Comparison of ENCODE assay signal across 10 mouse cellular contexts in the genomic region with DNA sequence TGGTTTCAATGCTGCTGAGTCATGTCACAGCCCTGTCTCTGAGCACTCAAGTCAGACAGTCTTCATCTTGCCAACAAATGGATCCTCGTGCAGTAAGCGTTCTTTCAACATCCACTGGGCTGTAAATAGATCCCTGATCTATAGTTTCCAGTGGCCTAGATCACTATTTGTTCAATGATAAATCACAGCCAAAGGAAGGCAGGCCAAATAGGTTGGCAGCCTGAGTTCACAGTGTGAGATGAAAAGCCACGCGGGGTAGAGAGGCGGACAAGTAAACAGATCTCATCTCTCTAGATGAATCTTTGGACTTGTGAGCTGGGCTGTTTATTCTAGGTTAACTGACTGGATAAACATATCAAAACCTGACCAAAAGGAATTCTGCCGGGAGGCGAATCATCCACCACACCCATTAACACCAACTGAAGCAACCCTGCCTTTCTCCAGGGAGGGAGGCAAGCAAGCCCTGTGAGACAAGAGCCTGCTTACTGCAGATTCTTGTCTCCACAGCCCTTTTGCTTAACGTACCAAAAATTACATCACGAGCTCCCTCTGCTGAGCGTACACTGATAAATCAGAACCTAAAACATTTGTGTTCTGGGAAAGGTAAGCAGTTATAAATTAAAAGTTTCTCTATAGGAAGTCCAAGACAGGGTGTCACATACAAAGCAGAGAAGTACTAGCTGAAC. TPM values are rescaled to one million over a fixed set of nuclear protein-coding genes. Genes with fewer than 3 reads are reported as not detected.
DNase-seq lines count a peak whose midpoint lies in the region; ATAC-seq and TF ChIP-seq lines count a peak whose summit lies in the region.
"Had no signal": no experiment of that assay in that cellular context is flagged by ENCODE, and none has a peak within 500 bp of the region (broad histone marks: within the 10 kb centered on the region; RNA-seq: fewer than 3 reads in every experiment).

No protein-coding gene starts in this region.

- no peaks in the 10 kb centered on the region for H3K36me3 ChIP-seq in heart, embryonic 11.5 days (ENCODE audit: control insufficient read depth, insufficient read depth, low read length)
- no peaks in the 10 kb centered on the region for H3K36me3 ChIP-seq in liver, postnatal 0 days (replicated peaks; ENCODE audit: insufficient read depth, low read length)
- no peaks in the 10 kb centered on the region for H3K36me3 ChIP-seq in limb, embryonic 10.5 days
- H3K36me3 ChIP-seq in forebrain, embryonic 15.5 days = no peaks in the 10 kb centered on the region
- H3K36me3 ChIP-seq: G1E; lung, embryonic 15.5 days had no signal

- no peaks in the 10 kb centered on the region for H3K4me1 ChIP-seq in heart, embryonic 11.5 days (ENCODE audit: control insufficient read depth, insufficient read depth, low read length)
- H3K4me1 ChIP-seq in liver, postnatal 0 days (ENCODE audit: insufficient read depth) = no peaks in the 10 kb centered on the region
- no peaks in the 10 kb centered on the region for H3K4me1 ChIP-seq in limb, embryonic 10.5 days
- H3K4me1 ChIP-seq in forebrain, embryonic 15.5 days = no peaks in the 10 kb centered on the region

- H3K9me3 ChIP-seq in heart, embryonic 11.5 days (replicated peaks; ENCODE audit: control insufficient read depth, low read length) = no peaks in the 10 kb centered on the region
- no peaks in the 10 kb centered on the region for H3K9me3 ChIP-seq in liver, postnatal 0 days (ENCODE audit: low read length)
- H3K9me3 ChIP-seq in limb, embryonic 10.5 days (replicated peaks) = no peaks in the 10 kb centered on the region
- H3K9me3 ChIP-seq in forebrain, embryonic 15.5 days = no peaks in the 10 kb centered on the region
- H3K9me3 ChIP-seq: lung, embryonic 15.5 days had no signal

- DNase-seq in heart, adult 11 months = peak; percentile 76
- peak; percentile 65 for DNase-seq in ES-CJ7 (ENCODE audit: low read depth, low spot score)
- peak; percentile 4 for DNase-seq in cerebellum, adult 9-11 months
- DNase-seq in kidney, postnatal 14 days = peak; percentile 44
- DNase-seq in liver, postnatal 0 days = peak; percentile 45
- DNase-seq in limb, embryonic 10.5 days (ENCODE audit: low spot score) = no peak

- H3K4me2 ChIP-seq in heart, embryonic 11.5 days = no peak overlapping the region
- H3K4me2 ChIP-seq in liver, postnatal 0 days (ENCODE audit: low read depth, low read length) = 0 out of 2 replicates have a peak overlapping the region, but pooled peaks have one; percentile 26
- no peak overlapping the region for H3K4me2 ChIP-seq in forebrain, embryonic 15.5 days (replicated peaks)
- H3K4me2 ChIP-seq: lung, embryonic 15.5 days had no signal

- WGBS in heart, embryonic 11.5 days (ENCODE audit: insufficient replicate concordance) = 54% methylated on average over 10 of the region's 10 CpGs
- 58% methylated on average over 10 of the region's 10 CpGs for WGBS in liver, postnatal 0 days (ENCODE audit: insufficient replicate concordance)
- WGBS in limb, embryonic 10.5 days = 80% methylated on average over 10 of the region's 10 CpGs
- 78% methylated on average over 10 of the region's 10 CpGs for WGBS in forebrain, embryonic 15.5 days

- peak; percentile 49; the same call in 1 of the 2 replicates for TF ChIP-seq EP300 in liver, postnatal 0 days (IDR thresholded peaks at IDR 0.05; ENCODE audit: low read depth)

- peak; percentile 38; the same call in 1 of the 2 replicates for TF ChIP-seq CTCF in liver, postnatal 0 days (IDR thresholded peaks at IDR 0.05; ENCODE audit: low read depth)

- no peak for ATAC-seq in heart, embryonic 11.5 days (replicated peaks; ENCODE audit: insufficient number of reproducible peaks, low FRiP score, low TSS enrichment)
- ATAC-seq in liver, postnatal 0 days = peak; percentile 97
- ATAC-seq in forebrain, embryonic 15.5 days (replicated peaks) = no peak

- no peak overlapping the region for H3K9ac ChIP-seq in heart, embryonic 11.5 days (ENCODE audit: low read depth, low read length)
- H3K9ac ChIP-seq in liver, postnatal 0 days (replicated peaks) = no peak overlapping the region
- no peak overlapping the region for H3K9ac ChIP-seq in forebrain, embryonic 15.5 days (replicated peaks)
- H3K9ac ChIP-seq: lung, embryonic 15.5 days had no signal

- H3K4me3 ChIP-seq in heart, embryonic 11.5 days (ENCODE audit: low read depth, low read length) = no peak overlapping the region
- H3K4me3 ChIP-seq in liver, postnatal 0 days (ENCODE audit: low read depth, low read length) = no peak overlapping the region
- no peak overlapping the region for H3K4me3 ChIP-seq in limb, embryonic 10.5 days
- no peak overlapping the region for H3K4me3 ChIP-seq in forebrain, embryonic 15.5 days
- H3K4me3 ChIP-seq: lung, embryonic 15.5 days had no signal

- H3K27ac ChIP-seq in heart, embryonic 11.5 days (ENCODE audit: low read depth, low read length) = no peak overlapping the region
- peak overlapping the region; percentile 87 for H3K27ac ChIP-seq in liver, postnatal 0 days (ENCODE audit: low read depth)
- no peak overlapping the region for H3K27ac ChIP-seq in limb, embryonic 10.5 days
- H3K27ac ChIP-seq in forebrain, embryonic 15.5 days (replicated peaks) = no peak overlapping the region
- H3K27ac ChIP-seq: lung, embryonic 15.5 days had no signal

- H3K27me3 ChIP-seq in heart, embryonic 11.5 days (ENCODE audit: control insufficient read depth, insufficient read depth, low read length) = no peaks in the 10 kb centered on the region
- H3K27me3 ChIP-seq in liver, postnatal 0 days (ENCODE audit: insufficient read depth, low read length) = no peaks in the 10 kb centered on the region
- no peaks in the 10 kb centered on the region for H3K27me3 ChIP-seq in limb, embryonic 10.5 days (ENCODE audit: low read depth, poor library complexity, severe bottlenecking)
- H3K27me3 ChIP-seq in forebrain, embryonic 15.5 days = no peaks in the 10 kb centered on the region
- H3K27me3 ChIP-seq: lung, embryonic 15.5 days had no signal

RNA-seq across cellular contexts. Expression of gene Aox3, which starts 31.6 kb away (rescaled TPM):
- polyA plus RNA-seq in heart, embryonic 11.5 days (2014; fragmentation: Nextera tagmentation; extraction: Ambion mirVana) = not detected in 2 replicates
- polyA plus RNA-seq in liver, postnatal 0 days (2015; fragmentation: Nextera tagmentation; extraction: Ambion mirVana) = 14.3 and 16.9 TPM in 2 replicates
- 0.83 and 0.94 TPM in 2 replicates for polyA plus RNA-seq in limb, embryonic 10.5 days (2016; fragmentation: Nextera tagmentation; extraction: Ambion mirVana)
- polyA plus RNA-seq in forebrain, embryonic 15.5 days (2015; fragmentation: Nextera tagmentation; extraction: Ambion mirVana) = 0.04 and 0.38 TPM in 2 replicates
- polyA plus RNA-seq: G1E had no signal
